Mouse (Mus musculus) heart, adult 10 weeks (tissue): ENCODE data around the gene Gfpt1. TPM values are rescaled to one million over a fixed set of nuclear protein-coding genes. Genes with fewer than 3 reads are reported as not detected.

ENCODE experiments used
- polyA plus RNA-seq: library from polyadenylated mRNA; stranded (reverse); fragments of 350-450 nt; fragmentation: Illumina TruSeq; extraction: RNeasy Lipid Tissue Mini Kit (QIAGEN cat#74804); gene quantifications from one replicate; pipeline ENCODE4 v1.2.3, GENCODE M21; 2014; ENCODE audit warnings: low read depth, low replicate concordance

Gfpt1 gene
- 13.3 TPM for polyA plus RNA-seq

GRCm38 (mm10) chr6:87042337-87043130 is at the start of gene Gfpt1:
Gfpt1 (plus strand) TSS chr6:87042846.

GRCm38 (mm10) chr6:87008887-87009286 is 33.8 kb upstream of the Gfpt1 start, which contains the start of gene Nfu1:
Nfu1 (plus strand) TSS chr6:87009236.

GRCm38 (mm10) chr6:87104123-87104796 is 61.6 kb downstream of the Gfpt1 start, which contains the start of gene D6Ertd527e:
D6Ertd527e (plus strand) TSS chr6:87104746.

Other genes with a start within 250 kb of the Gfpt1 start
- 27.0 TPM for gene Anxa4, start 249.3 kb upstream of the Gfpt1 start, polyA plus RNA-seq
- 19.9 TPM for gene Aak1, start 193.3 kb upstream of the Gfpt1 start, polyA plus RNA-seq
- gene Nfu1, start 33.6 kb upstream of the Gfpt1 start, polyA plus RNA-seq: 88.1 TPM
- not detected for gene D6Ertd527e, start 61.9 kb downstream of the Gfpt1 start, polyA plus RNA-seq